27 mouse cellular contexts compared by ENCODE assay signal in genomic region chr10:66354072-66354471, GRCm38 (mm10).
DNase-seq lines count a peak whose midpoint lies in the region.
"Had no signal": no experiment of that assay in that cellular context is flagged by ENCODE, and none has a peak within 500 bp of the region (broad histone marks: within the 10 kb centered on the region; RNA-seq: fewer than 3 reads in every experiment).

No protein-coding gene starts in this region.

- no peak overlapping the region for H3K27ac ChIP-seq in hindbrain, embryonic 10.5 days
- H3K27ac ChIP-seq: embryonic facial prominence, embryonic 12.5 days; embryonic facial prominence, embryonic 15.5 days; forebrain, embryonic 10.5 days; forebrain, embryonic 13.5 days; heart, adult 2 months; heart, embryonic 10.5 days; heart, embryonic 13.5 days; hindbrain, embryonic 13.5 days; intestine, embryonic 15.5 days had no signal

- H3K27me3 ChIP-seq in hindbrain, embryonic 10.5 days (ENCODE audit: insufficient read depth, poor library complexity, severe bottlenecking) = no peaks in the 10 kb centered on the region
- H3K27me3 ChIP-seq: CH12.LX; embryonic facial prominence, embryonic 12.5 days; embryonic facial prominence, embryonic 15.5 days; forebrain, embryonic 13.5 days; heart, embryonic 13.5 days; hindbrain, embryonic 13.5 days; intestine, embryonic 15.5 days had no signal

- no peaks in the 10 kb centered on the region for H3K4me1 ChIP-seq in hindbrain, embryonic 10.5 days (replicated peaks)
- H3K4me1 ChIP-seq: embryonic facial prominence, embryonic 12.5 days; embryonic facial prominence, embryonic 15.5 days; heart, embryonic 10.5 days; heart, embryonic 13.5 days; hindbrain, embryonic 13.5 days; intestine, embryonic 15.5 days had no signal

- peak; percentile 96 for DNase-seq in 3T3-L1 (ENCODE audit: low read depth, low spot score)
- peak; percentile 70 for DNase-seq in NIH3T3 (ENCODE audit: low read depth)
- peak; percentile 33 for DNase-seq in fibroblast of lung, adult 2 months (ENCODE audit: low read depth)
- no peak for DNase-seq in retina, embryonic 14.5 days (ENCODE audit: low spot score)
- DNase-seq in hindbrain, embryonic 10.5 days (ENCODE audit: low spot score) = no peak
- DNase-seq in adipocyte (ENCODE audit: low spot score) = no peak
- DNase-seq: adrenal gland, adult 2 months; adrenal gland, postnatal 14 days; cerebellum, adult 11 months; cerebellum, adult 9-11 months; gastrocnemius, postnatal 10 days; gastrocnemius, postnatal 36 days; heart, adult 2 months; heart, postnatal 14 days; heart, postnatal 4 days; kidney, adult 2 months had no signal

- no peaks in the 10 kb centered on the region for H3K9me3 ChIP-seq in hindbrain, embryonic 10.5 days
- H3K9me3 ChIP-seq: embryonic facial prominence, embryonic 12.5 days; embryonic facial prominence, embryonic 15.5 days; forebrain, embryonic 10.5 days; forebrain, embryonic 13.5 days; G1E; heart, embryonic 10.5 days; heart, embryonic 13.5 days; hindbrain, embryonic 13.5 days; intestine, embryonic 15.5 days had no signal

- no peak overlapping the region for H3K4me3 ChIP-seq in hindbrain, embryonic 10.5 days
- H3K4me3 ChIP-seq: embryonic facial prominence, embryonic 12.5 days; embryonic facial prominence, embryonic 15.5 days; erythroblast, embryonic 14.5 days; forebrain, embryonic 10.5 days; forebrain, embryonic 13.5 days; heart, adult 2 months; heart, embryonic 10.5 days; heart, embryonic 13.5 days; hindbrain, embryonic 13.5 days; intestine, embryonic 15.5 days had no signal

- 81% methylated on average over 1 of the region's 1 CpGs for WGBS in hindbrain, embryonic 10.5 days

- H3K36me3 ChIP-seq in hindbrain, embryonic 10.5 days = no peaks in the 10 kb centered on the region
- H3K36me3 ChIP-seq: embryonic facial prominence, embryonic 12.5 days; embryonic facial prominence, embryonic 15.5 days; forebrain, embryonic 10.5 days; G1E; heart, embryonic 10.5 days; heart, embryonic 13.5 days; hindbrain, embryonic 13.5 days; intestine, embryonic 15.5 days had no signal

Comparison
In these comparisons a context has a peak if more than half of its experiments do, and no peak if none do; other contexts are left out.
1. DNase-seq: peak in 3T3-L1 (single experiment), NIH3T3 (single experiment) and fibroblast of lung, adult 2 months (single experiment); none in retina, embryonic 14.5 days (single experiment), hindbrain, embryonic 10.5 days (single experiment) and adipocyte (single experiment).